Mouse (Mus musculus) MEL (cell line): ENCODE data around the gene Arl4a. TPM values are rescaled to one million over a fixed set of nuclear protein-coding genes. Genes with fewer than 3 reads are reported as not detected.

Source experiments
- DNase-seq: peaks from one replicate; pipeline ENCODE4 v3.0.0; 2011; ENCODE audit warnings: low read depth, low spot score
- H3K27ac ChIP-seq: 2 replicates; pipeline ENCODE4 v1.5.1; 2012; ENCODE audit warnings: low read depth, mild to moderate bottlenecking, control low read depth, low read length, moderate library complexity; ENCODE audit not compliant: control insufficient read depth
- H3K27me3 ChIP-seq, 2 experiments: fragments of 150-350 bp in 1 of 2; sonication (generic) in 1 of 2; 2 replicates each; pipeline ENCODE4 v1.6.1; 2012; ENCODE audit warnings: low read length in 2 of 2, mild to moderate bottlenecking in 2 of 2, improper control_type of control experiment in 1 of 2, moderate library complexity in 1 of 2; ENCODE audit not compliant: insufficient read depth in 2 of 2, control insufficient read depth in 1 of 2
- H3K36me3 ChIP-seq, 2 experiments: 2 replicates each; pipeline ENCODE4 v1.6.1; 2012 to 2014; ENCODE audit warnings: low read length in 2 of 2, improper control_type of control experiment in 1 of 2, inconsistent platforms in 1 of 2, mild to moderate bottlenecking in 1 of 2; ENCODE audit not compliant: insufficient read depth in 2 of 2, control insufficient read depth in 1 of 2
- H3K4me1 ChIP-seq, 2 experiments: fragments of 150-350 bp in 1 of 2; sonication (generic) in 1 of 2; 2 replicates each; pipeline ENCODE4 v1.6.1; 2012; ENCODE audit warnings: low read length in 2 of 2, improper control_type of control experiment in 1 of 2, mild to moderate bottlenecking in 1 of 2; ENCODE audit not compliant: insufficient read depth in 2 of 2, control insufficient read depth in 1 of 2
- H3K4me3 ChIP-seq, 2 experiments: fragments of 150-350 bp in 1 of 2; sonication (generic) in 1 of 2; 2 replicates each; pipeline ENCODE4 v1.5.1; 2012; ENCODE audit warnings: low read depth in 2 of 2, low read length in 2 of 2, mild to moderate bottlenecking in 2 of 2, moderate library complexity in 2 of 2, control low read depth in 1 of 2, improper control_type of control experiment in 1 of 2; ENCODE audit not compliant: control insufficient read depth in 1 of 2, insufficient read depth in 1 of 2
- H3K79me2 ChIP-seq: 2 replicates; pipeline ENCODE4 v1.6.1; 2012; ENCODE audit warnings: mild to moderate bottlenecking, low read length, moderate library complexity; ENCODE audit not compliant: control insufficient read depth, poor library complexity, insufficient read depth
- H3K9ac ChIP-seq: 2 replicates; pipeline ENCODE4 v1.6.1; 2012; ENCODE audit warnings: low read depth, mild to moderate bottlenecking, control low read depth, low read length, moderate library complexity; ENCODE audit not compliant: control insufficient read depth, poor library complexity, severe bottlenecking
- H3K9me3 ChIP-seq: fragments of 150-350 bp; sonication (generic); replicated peaks from 2 replicates; pipeline ENCODE4 v1.6.1; 2012; ENCODE audit warnings: mild to moderate bottlenecking, low read length, improper control_type of control experiment, moderate library complexity; ENCODE audit not compliant: insufficient read depth
- BHLHE40 ChIP-seq: IDR thresholded peaks from 2 replicates; pipeline ENCODE4 v1.6.1; 2012; ENCODE audit warnings: low read depth, mild to moderate bottlenecking, inconsistent platforms, low read length, improper control_type of control experiment, borderline replicate concordance
- CHD1 ChIP-seq: IDR thresholded peaks from 2 replicates; pipeline ENCODE4 v1.6.1; 2012; ENCODE audit warnings: low read depth, mild to moderate bottlenecking, inconsistent platforms, low read length, improper control_type of control experiment
- CHD2 ChIP-seq: IDR thresholded peaks from 2 replicates; pipeline ENCODE4 v1.6.1; 2011; ENCODE audit warnings: low read length, improper control_type of control experiment
- CTCF ChIP-seq, 3 experiments: IDR thresholded peaks in 2 of 3; conservative IDR thresholded peaks in 1 of 3; 2 replicates each; pipeline ENCODE4 v1.5.1; 2011 to 2012; ENCODE audit warnings: low read length in 3 of 3, low read depth in 2 of 3, mild to moderate bottlenecking in 2 of 3, improper control_type of control experiment in 1 of 3, inconsistent platforms in 1 of 3, mixed read lengths in 1 of 3, moderate library complexity in 1 of 3; ENCODE audit not compliant: control insufficient read depth in 1 of 3, insufficient read depth in 1 of 3, poor library complexity in 1 of 3, severe bottlenecking in 1 of 3
- E2F4 ChIP-seq: IDR thresholded peaks from 2 replicates; pipeline ENCODE4 v1.6.1; 2011; ENCODE audit warnings: low read depth, low read length, improper control_type of control experiment, borderline replicate concordance
- MAX ChIP-seq: IDR thresholded peaks from 2 replicates; pipeline ENCODE4 v1.6.1; 2011; ENCODE audit warnings: low read length, improper control_type of control experiment
- MEF2A ChIP-seq: IDR thresholded peaks from 2 replicates; pipeline ENCODE4 v1.6.1; 2014; ENCODE audit warnings: low read depth, mild to moderate bottlenecking, inconsistent platforms, low read length, improper control_type of control experiment; ENCODE audit not compliant: poor library complexity, insufficient replicate concordance, severe bottlenecking; ENCODE audit errors: extremely low read depth
- MXI1 ChIP-seq: IDR thresholded peaks from 2 replicates; pipeline ENCODE4 v1.6.1; 2011; ENCODE audit warnings: mild to moderate bottlenecking, low read depth, low read length, improper control_type of control experiment
- POLR2A ChIP-seq, 2 experiments: IDR thresholded peaks; 2 replicates each; pipeline ENCODE4 v1.6.1; 2011 to 2012; ENCODE audit warnings: low read length in 2 of 2, mild to moderate bottlenecking in 2 of 2, control low read depth in 1 of 2, improper control_type of control experiment in 1 of 2, low read depth in 1 of 2, moderate library complexity in 1 of 2; ENCODE audit not compliant: control insufficient read depth in 1 of 2, insufficient read depth in 1 of 2, poor library complexity in 1 of 2
- POLR2AphosphoS5 ChIP-seq: IDR thresholded peaks from 2 replicates; pipeline ENCODE4 v1.6.1; 2012; ENCODE audit warnings: low read depth, borderline replicate concordance, mild to moderate bottlenecking, inconsistent platforms, low read length, moderate library complexity, mixed read lengths
- TAL1 ChIP-seq: IDR thresholded peaks from 2 replicates; pipeline ENCODE4 v1.6.1; 2012; ENCODE audit warnings: mild to moderate bottlenecking, inconsistent platforms, low read length, moderate library complexity, mixed read lengths
- TBP ChIP-seq: IDR thresholded peaks from 2 replicates; pipeline ENCODE4 v1.8.0; 2011; ENCODE audit warnings: low read depth, low read length, improper control_type of control experiment
- UBTF ChIP-seq: IDR thresholded peaks from 2 replicates; pipeline ENCODE4 v1.6.1; 2012; ENCODE audit warnings: low read depth, mild to moderate bottlenecking, inconsistent platforms, low read length, improper control_type of control experiment, moderate library complexity, borderline replicate concordance; ENCODE audit not compliant: insufficient read depth
- USF1 ChIP-seq: IDR thresholded peaks from 2 replicates; pipeline ENCODE4 v1.6.1; 2014; ENCODE audit warnings: low read depth, mild to moderate bottlenecking, inconsistent platforms, low read length, improper control_type of control experiment, moderate library complexity
- USF2 ChIP-seq, 2 experiments: IDR thresholded peaks; 2 replicates each; pipeline ENCODE4 v1.6.1; 2011 to 2012; ENCODE audit warnings: improper control_type of control experiment in 2 of 2, low read length in 2 of 2, borderline replicate concordance in 1 of 2, inconsistent platforms in 1 of 2, low read depth in 1 of 2, mild to moderate bottlenecking in 1 of 2; ENCODE audit not compliant: insufficient read depth in 1 of 2
- ZKSCAN1 ChIP-seq: IDR thresholded peaks from 2 replicates; pipeline ENCODE4 v1.6.1; 2012; ENCODE audit warnings: low read depth, mild to moderate bottlenecking, inconsistent platforms, low read length, improper control_type of control experiment, moderate library complexity
- ZMIZ1 ChIP-seq: IDR thresholded peaks from 2 replicates; pipeline ENCODE4 v1.6.1; 2012; ENCODE audit warnings: low read depth, mild to moderate bottlenecking, inconsistent platforms, low read length, improper control_type of control experiment, moderate library complexity
- ZNF384 ChIP-seq: IDR thresholded peaks from 2 replicates; pipeline ENCODE4 v1.6.1; 2012; ENCODE audit warnings: low read depth, mild to moderate bottlenecking, inconsistent platforms, low read length, improper control_type of control experiment
- polyA plus RNA-seq, 2 experiments: library from polyadenylated mRNA; stranded (reverse) in 1 of 2; unstranded in 1 of 2; fragments of >175 nt in 1 of 2; fragments of >200 nt in 1 of 2; gene quantifications; 2 replicates each; pipeline versions ENCODE4 v1.2.1 to v1.2.4; 2012; ENCODE audit warnings: low replicate concordance in 2 of 2, low read depth in 1 of 2; ENCODE audit not compliant: insufficient read length in 2 of 2, insufficient read depth in 1 of 2, missing spikeins in 1 of 2
- total RNA-seq: library from RNA; depleted of rRNA; stranded (reverse); fragments of 300-350 nt; gene quantifications from 2 replicates; pipeline ENCODE4 v1.2.3, GENCODE M21; 2012

The Arl4a gene
- total and polyA plus RNA-seq, 3 experiments = 25.6 to 26.9 TPM; not detected in 1

- Histone ChIP-seq H3K9me3 (no peaks in the 10 kb centered on the region), H3K27me3 (peaks cover 0 to 5% of the 10 kb centered on the region in 2 experiments; a peak in 1 of 4 replicates), H3K9ac (no peak overlapping the region), H3K4me1 (no peaks in the 10 kb centered on the region), H3K79me2 (no peaks in the 10 kb centered on the region), H3K27ac (no peak overlapping the region), H3K4me3 (no peak overlapping the region), H3K36me3 (no peaks in the 10 kb centered on the region)
- no peak for TF ChIP-seq CHD2
- TF ChIP-seq CTCF (IDR thresholded peaks at IDR 0.05 in 2 of 3, conservative IDR thresholded peaks at IDR 0.05 in 1 of 3; ENCODE audit: control insufficient read depth in 1 of 3, insufficient read depth in 1 of 3, low read depth in 2 of 3, low read length in 3 of 3, poor library complexity in 1 of 3, severe bottlenecking in 1 of 3) = no peak
- no peak for DNase-seq
Measured at GRCm38 (mm10) chr12:39976426-39976825, 61.4 kb downstream of the Arl4a start.

GRCm38 (mm10) chr12:39975829-39976340, 61.9 kb downstream of the Arl4a start:
- DNase-seq = no peak
- no peak overlapping the region for H3K9ac ChIP-seq
- H3K27ac ChIP-seq = no peak overlapping the region
- no peaks in the 10 kb centered on the region for H3K36me3 ChIP-seq
- H3K9me3 ChIP-seq = no peaks in the 10 kb centered on the region
- H3K4me1 ChIP-seq = no peaks in the 10 kb centered on the region
- no peak overlapping the region for H3K4me3 ChIP-seq
- no peaks in the 10 kb centered on the region for H3K79me2 ChIP-seq
- peaks cover 0 to 5% of the 10 kb centered on the region in 2 experiments; a peak in 1 of 4 replicates for H3K27me3 ChIP-seq
- TF ChIP-seq ZNF384 (no peak), CHD1 (no peak), ZKSCAN1 (no peak), ZMIZ1 (no peak)
- TF ChIP-seq, all 39 proteins: peak for 0

GRCm38 (mm10) chr12:39974977-39975583, 62.7 kb downstream of the Arl4a start:
- Histone ChIP-seq H3K36me3 (no peaks in the 10 kb centered on the region), H3K27ac (no peak overlapping the region), H3K9ac (no peak overlapping the region), H3K9me3 (no peaks in the 10 kb centered on the region), H3K79me2 (no peaks in the 10 kb centered on the region), H3K27me3 (0 out of 4 replicates have a peak, but pooled peaks cover 0 to 5% of the 10 kb centered on the region in 2 experiments), H3K4me3 (no peak overlapping the region), H3K4me1 (no peaks in the 10 kb centered on the region)
- TF ChIP-seq POLR2AphosphoS5 (no peak), USF1 (no peak), TBP (no peak), USF2 (IDR thresholded peaks at IDR 0.05; ENCODE audit: borderline replicate concordance in 1 of 2, insufficient read depth in 1 of 2, low read depth in 1 of 2, low read length in 2 of 2) (no peak), ZNF384 (no peak), UBTF (no peak), CHD1 (no peak), BHLHE40 (no peak), TAL1 (no peak), E2F4 (no peak), MXI1 (no peak), MEF2A (no peak), MAX (no peak), POLR2A (IDR thresholded peaks at IDR 0.05; ENCODE audit: control insufficient read depth in 1 of 2, insufficient read depth in 1 of 2, low read depth in 1 of 2, low read length in 2 of 2, poor library complexity in 1 of 2) (no peak)
- no peak for DNase-seq
